Mouse (Mus musculus): ENCODE results near the gene Ddx58.

DNA sequence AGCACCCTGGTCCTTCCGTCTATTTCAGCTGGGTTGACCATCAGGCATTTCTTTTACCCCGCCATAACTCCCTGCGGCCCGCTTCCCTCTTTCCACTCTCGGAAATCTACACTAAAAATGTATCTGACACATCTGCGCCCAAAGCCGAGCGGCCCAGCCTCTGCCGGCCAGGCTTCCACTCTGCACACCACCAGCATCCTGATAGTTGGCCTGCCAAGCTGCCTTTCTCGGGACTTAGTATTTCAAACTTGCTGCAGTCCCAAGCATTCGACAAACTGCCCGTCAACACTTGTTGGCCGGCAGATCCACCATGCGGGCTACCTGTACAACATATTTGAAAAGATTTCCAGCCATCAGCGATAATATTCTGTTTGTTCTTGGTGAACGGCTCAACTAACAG is 29.2 kb upstream of the Ddx58 start:
- TF ChIP-seq POLR2A (IDR thresholded peaks at IDR 0.05; ENCODE audit: control insufficient read depth, extremely low read depth, insufficient read depth, low read length, poor library complexity) (0 out of 2 replicates have a peak, but pooled peaks have one; percentile 5), CTCF (IDR thresholded peaks at IDR 0.05; ENCODE audit: borderline replicate concordance, control insufficient read depth, extremely low read depth, insufficient read depth, low read length, poor library complexity) (no peak)
